Mouse (Mus musculus): ENCODE results near the gene Ric3.

DNA sequence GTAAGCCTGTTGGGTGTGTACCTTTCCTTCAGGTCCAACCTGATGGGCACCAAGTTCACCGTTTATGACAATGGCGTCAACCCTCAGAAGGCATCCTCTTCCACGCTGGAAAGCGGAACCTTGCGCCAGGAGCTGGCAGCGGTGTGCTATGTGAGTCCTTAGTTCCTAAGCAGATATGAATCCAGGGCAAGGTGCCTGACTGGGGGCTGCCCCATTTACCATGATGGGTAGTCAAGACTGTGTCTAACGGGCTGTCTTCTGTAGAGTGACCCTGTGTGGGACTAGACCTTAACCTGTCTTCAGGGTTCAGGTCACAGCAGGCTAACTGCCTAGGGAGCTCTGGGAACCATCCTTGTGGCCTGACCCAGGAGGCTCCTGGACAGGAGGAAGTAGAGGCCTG lies 55.4 kb downstream of the Ric3 start:
- no peak for TF ChIP-seq CTCF (IDR thresholded peaks at IDR 0.05; ENCODE audit: low read depth)
- no peak for TF ChIP-seq EP300 (IDR thresholded peaks at IDR 0.05; ENCODE audit: low read depth)

Data from liver, embryonic 14.5 days (tissue).